Mouse (Mus musculus): Measurements from ENCODE around the gene Clec11a. TPM values are rescaled to one million over a fixed set of nuclear protein-coding genes. Genes with fewer than 3 reads are reported as not detected.

The Clec11a gene
- polyA plus RNA-seq, 1 experiment from 2014 or later = 1.6 TPM

DNA sequence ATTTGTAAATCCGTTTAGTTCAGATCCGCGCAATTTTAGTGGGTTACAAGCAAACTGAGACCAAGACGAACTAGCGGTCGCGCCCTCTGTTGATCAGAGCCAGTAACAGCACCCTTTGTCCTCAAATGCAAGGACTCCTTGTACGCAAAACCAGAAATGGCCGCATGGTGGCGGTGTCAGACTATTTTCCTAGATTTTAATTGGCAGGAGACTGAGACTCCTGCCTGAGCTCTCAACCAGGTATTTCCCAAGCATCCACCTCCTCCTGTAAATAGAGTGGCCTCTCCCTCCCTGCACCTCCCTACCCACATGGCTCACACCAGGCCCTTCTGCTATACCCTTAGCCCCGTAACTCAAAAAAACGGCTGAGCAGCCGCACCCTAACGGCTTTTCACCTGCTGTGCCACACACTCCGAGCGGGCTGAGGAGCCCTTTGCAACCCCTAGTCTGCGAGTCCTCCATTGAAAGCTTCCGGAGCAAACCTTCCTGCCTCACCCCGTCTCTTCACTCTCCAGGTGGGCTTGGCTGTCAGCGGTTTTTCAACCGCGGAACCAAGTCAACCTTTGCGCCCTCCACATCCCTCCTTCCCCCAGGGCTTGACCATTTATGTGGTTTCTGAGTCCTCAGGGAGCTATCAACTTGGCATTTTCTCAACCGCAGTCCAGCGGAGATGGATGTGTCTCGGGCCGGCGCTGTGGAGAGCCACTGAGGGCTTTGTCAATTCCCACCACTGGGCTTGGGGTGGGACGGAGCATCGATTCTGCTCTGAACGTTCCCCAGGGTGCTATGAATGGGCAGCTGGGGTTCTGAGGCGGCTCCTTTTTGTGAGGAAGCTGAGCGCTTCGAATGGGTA is 43.7 kb downstream of the Clec11a start:
- H3K4me2 ChIP-seq (ENCODE audit: low read depth, low read length) = no peak overlapping the region

GRCm38 (mm10) chr7:44261147-44261546 is 45.6 kb downstream of the Clec11a start, which contains the start of gene Gm15517:
TSS of gene Gm15517 (plus strand) at chr7:44261447.
- Histone ChIP-seq H3K27ac (ENCODE audit: low read depth) (no peak within 1 kb of the TSS), H3K4me3 (ENCODE audit: low read depth, low read length) (no peak within 1 kb of the TSS), H3K9me3 (ENCODE audit: low read length) (no peaks in the 10 kb centered on the region), H3K36me3 (replicated peaks; ENCODE audit: insufficient read depth, low read length) (no peaks in the 10 kb centered on the region), H3K4me2 (ENCODE audit: low read depth, low read length) (no peak within 1 kb of the TSS), H3K4me1 (ENCODE audit: insufficient read depth) (no peaks in the 10 kb centered on the region), H3K9ac (replicated peaks) (0 out of 2 replicates have a peak within 1 kb of the TSS, but pooled peaks have one; percentile 7), H3K27me3 (ENCODE audit: insufficient read depth, low read length) (peaks cover 11% of the 10 kb centered on the region; the same call in 1 of the 2 replicates)
- no peak for ATAC-seq
- no peak for DNase-seq
- WGBS (ENCODE audit: insufficient replicate concordance) = 34% methylated on average over 5 of the region's 5 CpGs
- TF ChIP-seq CTCF (IDR thresholded peaks at IDR 0.05; ENCODE audit: low read depth) (no peak), EP300 (IDR thresholded peaks at IDR 0.05; ENCODE audit: low read depth) (no peak)

More for the DNA sequence above, 43.7 kb downstream of the Clec11a start:
- no peak overlapping the region for H3K27ac ChIP-seq (ENCODE audit: low read depth)
- DNase-seq (peak; percentile 93), ATAC-seq (peak; percentile 94)
- TF ChIP-seq EP300 (IDR thresholded peaks at IDR 0.05; ENCODE audit: low read depth) = no peak
- peak; percentile 98 for TF ChIP-seq CTCF (IDR thresholded peaks at IDR 0.05; ENCODE audit: low read depth)
- peaks cover 11% of the 10 kb centered on the region; the same call in 1 of the 2 replicates for H3K27me3 ChIP-seq (ENCODE audit: insufficient read depth, low read length)
- H3K9me3 ChIP-seq (ENCODE audit: low read length) = no peaks in the 10 kb centered on the region
- H3K9ac ChIP-seq (replicated peaks) = no peak overlapping the region
- H3K4me3 ChIP-seq (ENCODE audit: low read depth, low read length) = no peak overlapping the region
- no peaks in the 10 kb centered on the region for H3K4me1 ChIP-seq (ENCODE audit: insufficient read depth)
- H3K36me3 ChIP-seq (replicated peaks; ENCODE audit: insufficient read depth, low read length) = no peaks in the 10 kb centered on the region
- 5% methylated on average over 34 of the region's 34 CpGs for WGBS (ENCODE audit: insufficient replicate concordance)

DNA sequence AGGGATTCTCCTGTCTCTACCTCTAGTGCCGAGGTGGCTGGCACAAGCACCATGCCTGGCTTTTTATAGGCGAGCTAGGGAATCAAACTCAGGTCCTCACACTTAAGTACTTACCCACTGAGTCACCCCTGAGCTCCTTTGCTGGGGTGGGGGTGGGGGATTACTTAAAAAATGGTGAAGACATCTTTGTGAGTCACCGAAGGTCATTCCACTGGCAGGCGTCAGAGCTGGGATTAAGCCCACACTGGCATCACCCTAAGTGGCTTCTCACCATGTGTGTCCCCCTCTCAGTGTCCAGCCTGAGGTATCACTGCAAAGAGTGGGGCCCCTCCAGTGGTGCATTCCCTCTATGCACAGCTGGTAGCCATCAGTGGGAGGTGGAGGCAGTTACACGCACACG is 46.3 kb downstream of the Clec11a start:
- no peak overlapping the region for H3K4me3 ChIP-seq (ENCODE audit: low read depth, low read length)
- no peak overlapping the region for H3K4me2 ChIP-seq (ENCODE audit: low read depth, low read length)
- 63% methylated on average over 6 of the region's 6 CpGs for WGBS (ENCODE audit: insufficient replicate concordance)
- H3K4me1 ChIP-seq (ENCODE audit: insufficient read depth) = no peaks in the 10 kb centered on the region
- TF ChIP-seq EP300 (IDR thresholded peaks at IDR 0.05; ENCODE audit: low read depth) = no peak
- no peak for TF ChIP-seq CTCF (IDR thresholded peaks at IDR 0.05; ENCODE audit: low read depth)
- H3K9me3 ChIP-seq (ENCODE audit: low read length) = no peaks in the 10 kb centered on the region
- H3K27ac ChIP-seq (ENCODE audit: low read depth) = no peak overlapping the region
- no peak for DNase-seq
- no peaks in the 10 kb centered on the region for H3K36me3 ChIP-seq (replicated peaks; ENCODE audit: insufficient read depth, low read length)
- H3K27me3 ChIP-seq (ENCODE audit: insufficient read depth, low read length) = peaks cover 11% of the 10 kb centered on the region; the same call in 1 of the 2 replicates
- ATAC-seq = no peak
- H3K9ac ChIP-seq (replicated peaks) = no peak overlapping the region

DNA sequence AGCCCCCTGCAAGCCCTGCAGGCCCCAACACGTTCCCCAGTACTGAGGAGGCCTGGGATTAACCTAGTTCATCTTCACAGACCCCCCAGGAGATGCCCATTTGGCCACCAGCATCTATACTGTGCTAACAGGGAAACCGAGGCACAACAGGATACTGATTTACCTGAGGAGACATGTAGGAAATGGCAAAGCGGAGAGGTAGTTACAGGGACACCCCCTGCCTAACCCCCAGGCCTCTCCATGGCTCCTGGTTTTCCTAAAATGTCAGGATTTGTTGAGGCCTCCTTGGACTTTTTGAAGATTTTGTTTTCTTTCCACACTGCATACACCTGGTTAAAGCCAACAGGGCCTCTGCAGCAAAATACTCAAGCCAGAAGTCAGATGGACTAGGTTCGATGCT is 49.4 kb downstream of the Clec11a start, which contains the start of gene Acp4:
Gene Acp4, minus strand, starts transcription at position 101 of the 400 bp plus-strand sequence.
- no peak within 1 kb of the TSS for H3K27ac ChIP-seq (ENCODE audit: low read depth)
- 73% methylated on average over 4 of the region's 4 CpGs for WGBS (ENCODE audit: insufficient replicate concordance)
- no peak within 1 kb of the TSS for H3K4me2 ChIP-seq (ENCODE audit: low read depth, low read length)
- ATAC-seq (no peak), DNase-seq (no peak)
- H3K27me3 ChIP-seq (ENCODE audit: insufficient read depth, low read length) = 0 out of 2 replicates have a peak, but pooled peaks cover 5% of the 10 kb centered on the region
- TF ChIP-seq EP300 (IDR thresholded peaks at IDR 0.05; ENCODE audit: low read depth) = no peak
- no peak for TF ChIP-seq CTCF (IDR thresholded peaks at IDR 0.05; ENCODE audit: low read depth)
- H3K36me3 ChIP-seq (replicated peaks; ENCODE audit: insufficient read depth, low read length) = peaks cover 12% of the 10 kb centered on the region; the same call in 1 of the 2 replicates
- H3K9ac ChIP-seq (replicated peaks) = no peak within 1 kb of the TSS
- no peaks in the 10 kb centered on the region for H3K4me1 ChIP-seq (ENCODE audit: insufficient read depth)
- H3K4me3 ChIP-seq (ENCODE audit: low read depth, low read length) = no peak within 1 kb of the TSS
- H3K9me3 ChIP-seq (ENCODE audit: low read length) = no peaks in the 10 kb centered on the region

- 54% methylated on average over 6 of the region's 6 CpGs for WGBS (ENCODE audit: insufficient replicate concordance)
- no peak for DNase-seq
- Histone ChIP-seq H3K4me2 (ENCODE audit: low read depth, low read length) (no peak overlapping the region), H3K27ac (ENCODE audit: low read depth) (no peak overlapping the region), H3K27me3 (ENCODE audit: insufficient read depth, low read length) (no peaks in the 10 kb centered on the region), H3K4me1 (ENCODE audit: insufficient read depth) (no peaks in the 10 kb centered on the region), H3K4me3 (ENCODE audit: low read depth, low read length) (no peak overlapping the region), H3K9me3 (ENCODE audit: low read length) (no peaks in the 10 kb centered on the region), H3K9ac (replicated peaks) (no peak overlapping the region), H3K36me3 (replicated peaks; ENCODE audit: insufficient read depth, low read length) (peaks cover 20% of the 10 kb centered on the region)
- TF ChIP-seq EP300 (IDR thresholded peaks at IDR 0.05; ENCODE audit: low read depth) = no peak
- TF ChIP-seq CTCF (IDR thresholded peaks at IDR 0.05; ENCODE audit: low read depth) = no peak
- ATAC-seq = no peak
These were observed 51.8 kb downstream of the Clec11a start for GRCm38 (mm10) chr7:44254930-44255329.

DNA sequence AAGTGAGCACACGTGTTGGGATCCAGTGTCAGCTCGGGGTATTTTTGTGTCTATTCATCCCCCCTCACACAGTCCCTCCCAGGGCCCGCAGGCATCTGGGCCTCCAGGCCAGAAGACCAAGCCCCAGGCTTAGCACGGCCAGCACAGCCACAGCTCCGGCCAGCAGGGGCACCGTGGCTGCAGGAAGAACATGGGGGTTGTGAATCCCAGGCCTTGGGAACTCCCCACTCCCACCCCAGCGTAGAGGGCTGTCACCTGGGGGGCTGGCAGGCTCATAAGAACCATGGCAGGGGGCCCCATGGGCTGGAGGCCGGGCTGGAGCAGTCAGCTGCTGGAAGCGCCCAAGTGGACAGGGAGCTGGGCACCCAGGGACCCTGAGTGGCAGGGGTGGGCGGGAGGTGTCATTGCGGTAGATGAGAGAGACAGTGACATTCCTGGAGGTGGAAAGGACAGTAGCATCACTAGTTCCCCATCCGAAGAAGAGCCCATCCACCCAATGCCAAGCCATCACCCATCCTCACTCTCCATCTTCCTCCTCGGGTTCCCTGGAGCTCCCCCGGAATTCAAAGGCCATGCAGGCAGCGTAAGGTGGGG is 53.6 kb downstream of the Clec11a start:
- Histone ChIP-seq H3K4me3 (ENCODE audit: low read depth, low read length) (no peak overlapping the region), H3K36me3 (replicated peaks; ENCODE audit: insufficient read depth, low read length) (peaks cover 31% of the 10 kb centered on the region), H3K4me1 (ENCODE audit: insufficient read depth) (no peaks in the 10 kb centered on the region), H3K9me3 (ENCODE audit: low read length) (no peaks in the 10 kb centered on the region), H3K27ac (ENCODE audit: low read depth) (no peak overlapping the region), H3K9ac (replicated peaks) (no peak overlapping the region), H3K27me3 (ENCODE audit: insufficient read depth, low read length) (no peaks in the 10 kb centered on the region), H3K4me2 (ENCODE audit: low read depth, low read length) (no peak overlapping the region)
- WGBS (ENCODE audit: insufficient replicate concordance) = 75% methylated on average over 15 of the region's 15 CpGs
- TF ChIP-seq EP300 (IDR thresholded peaks at IDR 0.05; ENCODE audit: low read depth) = no peak
- no peak for TF ChIP-seq CTCF (IDR thresholded peaks at IDR 0.05; ENCODE audit: low read depth)
- no peak for DNase-seq
- ATAC-seq = no peak; the same call in 1 of the 2 replicates

Other genes starting within 250 kb of the Clec11a start
- not detected in 2 replicates for gene Klk1b21, start 204.6 kb downstream of the Clec11a start, polyA plus RNA-seq (2015; fragmentation: Nextera tagmentation; extraction: Ambion mirVana)
- not detected in 2 replicates for gene Klk1b22, start 194.2 kb downstream of the Clec11a start, polyA plus RNA-seq (2015; fragmentation: Nextera tagmentation; extraction: Ambion mirVana)
- gene Klk1b16, start 170.1 kb downstream of the Clec11a start, polyA plus RNA-seq (2015; fragmentation: Nextera tagmentation; extraction: Ambion mirVana) = not detected in 2 replicates
- not detected in 2 replicates for gene Klk1b24, start 118.7 kb downstream of the Clec11a start, polyA plus RNA-seq (2015; fragmentation: Nextera tagmentation; extraction: Ambion mirVana)
- gene Klk1b3, start 108.7 kb downstream of the Clec11a start, polyA plus RNA-seq (2015; fragmentation: Nextera tagmentation; extraction: Ambion mirVana) = not detected in 2 replicates
- 0.18 TPM in 1 of 2 replicates, not detected in the other for gene Klk1b4, start 99.5 kb downstream of the Clec11a start, polyA plus RNA-seq (2015; fragmentation: Nextera tagmentation; extraction: Ambion mirVana)
- not detected in 2 replicates for gene Klk1b5, start 91.0 kb downstream of the Clec11a start, polyA plus RNA-seq (2015; fragmentation: Nextera tagmentation; extraction: Ambion mirVana)
- 0.79 TPM in 1 of 2 replicates, not detected in the other for gene Klk1, start 81.5 kb downstream of the Clec11a start, polyA plus RNA-seq (2015; fragmentation: Nextera tagmentation; extraction: Ambion mirVana)
- gene Gm36864, start 70.7 kb downstream of the Clec11a start, polyA plus RNA-seq (2015; fragmentation: Nextera tagmentation; extraction: Ambion mirVana) = not detected in 2 replicates
- 0.51 and 0.54 TPM in 2 replicates for gene 1700028J19Rik, start 60.2 kb downstream of the Clec11a start, polyA plus RNA-seq (2015; fragmentation: Nextera tagmentation; extraction: Ambion mirVana)
- gene 2410002F23Rik, start 60.2 kb downstream of the Clec11a start, polyA plus RNA-seq (2015; fragmentation: Nextera tagmentation; extraction: Ambion mirVana) = 18.8 and 20.6 TPM in 2 replicates
- not detected in 2 replicates for gene Acp4, start 49.5 kb downstream of the Clec11a start, polyA plus RNA-seq (2015; fragmentation: Nextera tagmentation; extraction: Ambion mirVana)
- gene Gm15517, start 45.5 kb downstream of the Clec11a start, polyA plus RNA-seq (2015; fragmentation: Nextera tagmentation; extraction: Ambion mirVana) = not detected in 2 replicates
- not detected in 2 replicates for gene Shank1, start 3.4 kb upstream of the Clec11a start, polyA plus RNA-seq (2015; fragmentation: Nextera tagmentation; extraction: Ambion mirVana)
- gene Syt3, start 77.2 kb upstream of the Clec11a start, polyA plus RNA-seq (2015; fragmentation: Nextera tagmentation; extraction: Ambion mirVana) = 0.04 TPM in 1 of 2 replicates, not detected in the other
- gene 1700008O03Rik, start 78.9 kb upstream of the Clec11a start, polyA plus RNA-seq (2015; fragmentation: Nextera tagmentation; extraction: Ambion mirVana) = 0.15 and 0.18 TPM in 2 replicates
- not detected in 2 replicates for gene Lrrc4b, start 122.1 kb upstream of the Clec11a start, polyA plus RNA-seq (2015; fragmentation: Nextera tagmentation; extraction: Ambion mirVana)
- gene Aspdh, start 158.5 kb upstream of the Clec11a start, polyA plus RNA-seq (2015; fragmentation: Nextera tagmentation; extraction: Ambion mirVana) = 38.9 and 44.3 TPM in 2 replicates
- gene Josd2, start 161.1 kb upstream of the Clec11a start, polyA plus RNA-seq (2015; fragmentation: Nextera tagmentation; extraction: Ambion mirVana) = 59.7 and 63.1 TPM in 2 replicates
- gene Emc10, start 189.6 kb upstream of the Clec11a start, polyA plus RNA-seq (2015; fragmentation: Nextera tagmentation; extraction: Ambion mirVana) = 32.4 and 35.9 TPM in 2 replicates
- 3.3 and 4.1 TPM in 2 replicates for gene Fam71e1, start 189.7 kb upstream of the Clec11a start, polyA plus RNA-seq (2015; fragmentation: Nextera tagmentation; extraction: Ambion mirVana)
- 0.35 and 2.7 TPM in 2 replicates for gene Mybpc2, start 217.8 kb upstream of the Clec11a start, polyA plus RNA-seq (2015; fragmentation: Nextera tagmentation; extraction: Ambion mirVana)
- 9.5 and 10.1 TPM in 2 replicates for gene Spib, start 225.2 kb upstream of the Clec11a start, polyA plus RNA-seq (2015; fragmentation: Nextera tagmentation; extraction: Ambion mirVana)
- 18.9 and 25.1 TPM in 2 replicates for gene Pold1, start 241.9 kb upstream of the Clec11a start, polyA plus RNA-seq (2015; fragmentation: Nextera tagmentation; extraction: Ambion mirVana)
- 33.6 and 33.9 TPM in 2 replicates for gene Nr1h2, start 247.0 kb upstream of the Clec11a start, polyA plus RNA-seq (2015; fragmentation: Nextera tagmentation; extraction: Ambion mirVana)

Data from liver, postnatal 0 days (tissue).